Mouse (Mus musculus): ENCODE measurements at regions not wholly inside any gene's neighbourhood (a gene's known extent, or its start where the extent isn't known, plus 50 kb on each side); places are given as distances from the start of the nearest gene placed in this dataset.

- no peak for DNase-seq (ENCODE audit: low read depth)
Measured at GRCm38 (mm10) chr8:128223522-128223921, 134.9 kb upstream of the Nrp1 start.

- DNase-seq (ENCODE audit: low read depth) = no peak
Measured at GRCm38 (mm10) chr8:128225123-128225522, 133.3 kb upstream of the Nrp1 start.

GRCm38 (mm10) chr8:128235071-128235470, 123.3 kb upstream of the Nrp1 start:
- DNase-seq (ENCODE audit: low read depth) = no peak

GRCm38 (mm10) chr8:128235527-128235926, 122.9 kb upstream of the Nrp1 start:
- DNase-seq (ENCODE audit: low read depth) = no peak

- no peak for DNase-seq (ENCODE audit: low read depth)
Measured at GRCm38 (mm10) chr8:128236097-128236496, 122.3 kb upstream of the Nrp1 start.

- DNase-seq (ENCODE audit: low read depth) = no peak
Measured at GRCm38 (mm10) chr8:128238948-128239347, 119.5 kb upstream of the Nrp1 start.

- no peak for DNase-seq (ENCODE audit: low read depth)
Measured at GRCm38 (mm10) chr8:128239783-128240182, 118.6 kb upstream of the Nrp1 start.

- DNase-seq (ENCODE audit: low read depth) = no peak
Measured at GRCm38 (mm10) chr8:128241200-128241599, 117.2 kb upstream of the Nrp1 start.

GRCm38 (mm10) chr8:128242465-128243251, 115.7 kb upstream of the Nrp1 start:
- DNase-seq (ENCODE audit: low read depth) = no peak

GRCm38 (mm10) chr8:128251723-128252122, 106.7 kb upstream of the Nrp1 start:
- no peak for DNase-seq (ENCODE audit: low read depth)

GRCm38 (mm10) chr8:128260836-128261235, 97.6 kb upstream of the Nrp1 start:
- no peak for DNase-seq (ENCODE audit: low read depth)

- no peak for DNase-seq (ENCODE audit: low read depth)
Measured at GRCm38 (mm10) chr8:128261367-128261766, 97.0 kb upstream of the Nrp1 start.

- DNase-seq (ENCODE audit: low read depth) = no peak
Measured at GRCm38 (mm10) chr8:128263251-128263947, 95.0 kb upstream of the Nrp1 start.

- DNase-seq (ENCODE audit: low read depth) = peak; percentile 3
Measured at GRCm38 (mm10) chr8:128267261-128267660, 91.1 kb upstream of the Nrp1 start.

- DNase-seq (ENCODE audit: low read depth) = peak; percentile 45
Measured at GRCm38 (mm10) chr8:128268010-128268409, 90.4 kb upstream of the Nrp1 start.

- DNase-seq (ENCODE audit: low read depth) = no peak
Measured at GRCm38 (mm10) chr8:128269546-128269945, 88.9 kb upstream of the Nrp1 start.

GRCm38 (mm10) chr8:128272866-128273344, 85.5 kb upstream of the Nrp1 start:
- DNase-seq (ENCODE audit: low read depth) = no peak

GRCm38 (mm10) chr8:128276475-128276874, 81.9 kb upstream of the Nrp1 start:
- no peak for DNase-seq (ENCODE audit: low read depth)

- no peak for DNase-seq (ENCODE audit: low read depth)
Measured at GRCm38 (mm10) chr8:128282802-128283201, 75.6 kb upstream of the Nrp1 start.

- DNase-seq (ENCODE audit: low read depth) = no peak
Measured at GRCm38 (mm10) chr8:128283365-128283764, 75.0 kb upstream of the Nrp1 start.

GRCm38 (mm10) chr8:128284816-128285215, 73.6 kb upstream of the Nrp1 start:
- DNase-seq (ENCODE audit: low read depth) = no peak

- DNase-seq (ENCODE audit: low read depth) = no peak
Measured at GRCm38 (mm10) chr8:128290076-128290475, 68.3 kb upstream of the Nrp1 start.

GRCm38 (mm10) chr8:128292394-128292793, 66.0 kb upstream of the Nrp1 start:
- DNase-seq (ENCODE audit: low read depth) = no peak
